Mouse (Mus musculus) gastrocnemius, adult 8-10 months (tissue): ENCODE results near the gene Slc22a14. TPM values are rescaled to one million over a fixed set of nuclear protein-coding genes. Genes with fewer than 3 reads are reported as not detected.
"Not testable (repeated sequence)": the region's sequence is repeated elsewhere in the genome, so short reads cannot be mapped to it uniquely, and the experiment has no call there.

Experiments used
- DNase-seq, 2 experiments: peaks; one replicate each; pipeline ENCODE4 v3.0.0; 2022; ENCODE audit warnings: low spot score in 2 of 2
- total RNA-seq, 4 experiments: library from RNA; stranded (reverse); gene quantifications; 2 replicates each; pipeline ENCODE4 v1.2.4; 2022

Gene Slc22a14
- not detected for total RNA-seq

DNA sequence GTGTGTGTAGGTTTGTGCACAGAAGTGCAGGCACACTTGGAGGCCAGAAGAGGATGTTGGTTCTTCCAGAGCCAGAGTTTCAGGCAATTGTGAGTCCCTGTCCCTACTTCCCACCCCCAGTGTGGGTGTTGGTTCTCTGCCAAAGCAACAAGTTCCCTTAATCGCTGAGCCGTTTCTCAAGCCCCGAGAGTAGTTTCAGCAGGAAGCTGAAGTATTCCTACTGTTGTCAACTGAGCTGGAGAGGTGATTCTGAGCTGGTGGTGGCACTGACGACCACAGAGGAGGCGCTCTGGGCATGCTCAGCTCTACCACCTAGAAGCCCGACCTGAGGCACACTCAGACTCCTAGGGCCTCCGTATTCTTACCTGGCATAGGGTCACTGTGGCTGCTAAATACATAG, at the start of gene Slc22a14:
Slc22a14 (minus strand) TSS at position 270 of the 400 bp plus-strand sequence.
- no peak for DNase-seq

DNA sequence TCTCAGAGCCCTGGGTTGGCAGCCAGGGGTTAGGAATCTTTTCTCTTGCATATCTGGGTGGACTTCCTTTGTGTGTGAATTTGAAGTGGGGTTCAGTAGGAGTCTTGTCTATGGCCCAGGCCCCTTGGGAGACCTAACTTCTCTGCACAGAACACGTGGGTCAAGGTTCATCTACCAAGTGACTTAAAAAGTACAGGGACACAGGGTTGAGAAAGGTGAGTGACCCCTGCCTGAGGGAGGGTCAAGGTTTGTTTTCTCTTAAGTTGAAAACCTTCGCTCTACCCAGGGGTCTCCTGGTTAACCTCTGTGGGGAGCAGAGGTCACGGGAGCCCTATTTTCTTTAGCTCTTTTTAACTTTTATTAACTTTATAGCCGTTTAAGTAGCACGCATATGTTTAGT, 44.5 kb upstream of the Slc22a14 start:
- no peak for DNase-seq

GRCm38 (mm10) chr9:119408898-119409664, 43.7 kb upstream of the Slc22a14 start:
- peak; percentile 58 to 69 for DNase-seq

- DNase-seq: peak; percentile 63 to 80
Observed at GRCm38 (mm10) chr9:119407884-119408283, 42.5 kb upstream of the Slc22a14 start.

DNA sequence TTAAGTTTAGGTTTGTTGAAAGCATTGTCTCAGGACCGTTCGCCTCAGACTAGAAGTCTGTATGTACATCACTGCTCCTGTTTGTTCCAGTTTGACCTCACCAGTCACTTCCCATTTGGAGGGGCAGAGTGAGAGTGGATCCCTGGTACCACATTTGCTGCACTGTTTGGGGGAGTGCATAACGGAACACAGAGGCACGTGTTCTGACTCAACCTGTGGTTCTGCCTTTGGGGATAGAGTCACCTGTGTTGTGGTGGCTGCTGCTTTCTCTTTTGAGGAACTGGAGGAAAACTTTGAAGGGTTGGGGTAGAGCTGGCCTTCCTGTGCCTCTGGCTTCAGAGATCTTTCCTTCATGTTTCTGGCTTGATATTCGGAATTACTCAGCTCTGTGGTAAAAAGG, 38.7 kb upstream of the Slc22a14 start:
- DNase-seq: no peak

GRCm38 (mm10) chr9:119403236-119403641, 37.9 kb upstream of the Slc22a14 start:
- DNase-seq: peak in 1 of 2 experiments; percentile 31

GRCm38 (mm10) chr9:119402253-119403235, 37.2 kb upstream of the Slc22a14 start:
- peak; percentile 29 to 49 for DNase-seq

- DNase-seq: peak; percentile 91 to 95
Observed at GRCm38 (mm10) chr9:119401801-119402214, 36.5 kb upstream of the Slc22a14 start, which contains the start of gene Acvr2b. TSS of gene Acvr2b (plus strand) at chr9:119402118.

- no peak for DNase-seq
Observed at GRCm38 (mm10) chr9:119401351-119401750, 36.0 kb upstream of the Slc22a14 start.

- DNase-seq: no peak
Observed at GRCm38 (mm10) chr9:119394808-119395207, 29.5 kb upstream of the Slc22a14 start.

- no peak for DNase-seq
Observed at GRCm38 (mm10) chr9:119390214-119390613, 24.9 kb upstream of the Slc22a14 start.

DNA sequence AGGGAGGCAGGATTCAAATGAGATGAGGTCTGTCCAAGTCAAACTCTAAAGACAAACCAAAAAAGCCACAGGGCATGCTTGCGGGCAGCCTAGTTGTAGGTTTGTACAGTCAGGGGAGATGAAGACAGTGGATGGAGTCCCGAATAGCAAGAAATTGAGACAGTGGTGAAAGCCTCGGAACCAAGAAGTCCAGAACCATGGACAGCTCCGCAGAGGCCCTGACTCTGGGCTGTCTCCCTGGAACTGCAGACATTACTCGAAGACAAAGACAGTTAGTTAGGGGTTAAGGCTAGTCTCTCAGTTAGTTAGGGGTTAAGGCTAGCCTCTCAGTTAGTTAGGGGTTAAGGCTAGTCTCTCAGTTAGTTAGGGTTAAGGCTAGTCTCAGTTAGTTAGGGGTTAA, 23.6 kb upstream of the Slc22a14 start:
- no peak for DNase-seq

GRCm38 (mm10) chr9:119382603-119383002, 17.2 kb upstream of the Slc22a14 start:
- no peak for DNase-seq

GRCm38 (mm10) chr9:119378231-119378630, 12.9 kb upstream of the Slc22a14 start:
- DNase-seq: no peak

- no peak for DNase-seq
Observed at GRCm38 (mm10) chr9:119375556-119375955, 10.2 kb upstream of the Slc22a14 start.

GRCm38 (mm10) chr9:119375008-119375407, 9.7 kb upstream of the Slc22a14 start:
- DNase-seq: no peak

GRCm38 (mm10) chr9:119371251-119371650, 5.9 kb upstream of the Slc22a14 start:
- DNase-seq: no peak

- DNase-seq: not testable (repeated sequence)
Observed at GRCm38 (mm10) chr9:119370770-119371169, 5.4 kb upstream of the Slc22a14 start.

GRCm38 (mm10) chr9:119368367-119368766, 3.0 kb upstream of the Slc22a14 start:
- no peak for DNase-seq

DNA sequence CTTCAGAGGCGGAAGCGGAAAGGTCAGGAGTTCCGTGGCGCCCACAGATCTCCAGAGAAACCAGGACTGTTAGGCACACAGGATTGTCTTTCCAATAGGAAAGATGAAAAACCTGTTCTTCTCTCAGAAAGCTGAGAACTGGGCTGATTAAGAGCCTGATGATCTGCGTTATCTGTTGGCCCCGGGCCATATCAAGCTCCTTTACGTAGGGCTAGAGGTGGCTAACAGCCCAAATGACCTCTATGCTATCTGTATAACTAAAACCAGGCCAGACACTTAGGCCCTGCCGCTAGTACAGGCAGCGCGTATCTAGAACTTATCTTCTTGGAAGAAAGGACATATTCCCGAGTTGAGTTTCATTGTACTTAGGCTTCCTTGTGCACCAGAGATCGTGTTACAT, 2.1 kb downstream of the Slc22a14 start:
- DNase-seq: no peak

- DNase-seq: no peak
Observed at GRCm38 (mm10) chr9:119361416-119361815, 3.9 kb downstream of the Slc22a14 start.

- no peak for DNase-seq
Observed at GRCm38 (mm10) chr9:119358058-119358429, 7.3 kb downstream of the Slc22a14 start.
